In genomic region chr13:56438211-56439075, GRCm38 (mm10) we compare ENCODE assay signal across 8 mouse cellular contexts. TPM values are rescaled to one million over a fixed set of nuclear protein-coding genes. Genes with fewer than 3 reads are reported as not detected.
A peak's percentile ranks its signal among the peaks of the same experiment; 100 is the strongest.
DNase-seq lines count a peak whose midpoint lies in the region; ATAC-seq and TF ChIP-seq lines count a peak whose summit lies in the region.

TSS of gene Slc25a48 (plus strand) at chr13:56438355.

- H3K27ac ChIP-seq in forebrain, embryonic 14.5 days (ENCODE audit: low read depth, low read length): no peak within 1 kb of the TSS
- H3K27ac ChIP-seq in intestine, embryonic 16.5 days (ENCODE audit: low read length): no peak within 1 kb of the TSS
- no peak within 1 kb of the TSS for H3K27ac ChIP-seq in liver, embryonic 14.5 days
- no peak within 1 kb of the TSS for H3K27ac ChIP-seq in neural tube, embryonic 13.5 days (replicated peaks)
- H3K27ac ChIP-seq in cerebellum, adult 2 months (ENCODE audit: insufficient read depth, low read length): no peak within 1 kb of the TSS

- H3K36me3 ChIP-seq in forebrain, embryonic 14.5 days (ENCODE audit: control insufficient read depth, insufficient read depth, low read length): no peaks in the 10 kb centered on the region
- H3K36me3 ChIP-seq in intestine, embryonic 16.5 days (ENCODE audit: control insufficient read depth, insufficient read depth, low read length): no peaks in the 10 kb centered on the region
- no peaks in the 10 kb centered on the region for H3K36me3 ChIP-seq in liver, embryonic 14.5 days (replicated peaks; ENCODE audit: control insufficient read depth, insufficient read depth, low read depth)
- H3K36me3 ChIP-seq in neural tube, embryonic 13.5 days: no peaks in the 10 kb centered on the region

- H3K9ac ChIP-seq in forebrain, embryonic 14.5 days (ENCODE audit: low read length): no peak within 1 kb of the TSS
- peak within 1 kb of the TSS; percentile 57; the same call in 1 of the 2 replicates for H3K9ac ChIP-seq in intestine, embryonic 16.5 days (ENCODE audit: low read depth, low read length)
- H3K9ac ChIP-seq in liver, embryonic 14.5 days (replicated peaks): no peak within 1 kb of the TSS
- peak within 1 kb of the TSS; percentile 48; the same call in 1 of the 2 replicates for H3K9ac ChIP-seq in neural tube, embryonic 13.5 days

- H3K27me3 ChIP-seq in forebrain, embryonic 14.5 days (replicated peaks; ENCODE audit: control insufficient read depth, insufficient read depth, low read length): peaks cover 40% of the 10 kb centered on the region
- H3K27me3 ChIP-seq in intestine, embryonic 16.5 days (replicated peaks; ENCODE audit: control insufficient read depth, insufficient read depth, low read length): peaks cover 31% of the 10 kb centered on the region
- H3K27me3 ChIP-seq in liver, embryonic 14.5 days (ENCODE audit: control insufficient read depth, insufficient read depth, low read length): peaks cover 11% of the 10 kb centered on the region
- H3K27me3 ChIP-seq in neural tube, embryonic 13.5 days: peaks cover 73% of the 10 kb centered on the region
- H3K27me3 ChIP-seq in cerebellum, adult 2 months (ENCODE audit: control insufficient read depth, insufficient read depth, low read length): no peaks in the 10 kb centered on the region

- WGBS in forebrain, embryonic 14.5 days: 6% methylated on average over 51 of the region's 51 CpGs
- WGBS in intestine, embryonic 16.5 days: 2% methylated on average over 51 of the region's 51 CpGs
- 3% methylated on average over 51 of the region's 51 CpGs for WGBS in liver, embryonic 14.5 days (ENCODE audit: insufficient replicate concordance)
- WGBS in neural tube, embryonic 13.5 days: 4% methylated on average over 51 of the region's 51 CpGs
- WGBS in cerebellum, adult 2 months: 3% methylated on average over 51 of the region's 51 CpGs

- no peaks in the 10 kb centered on the region for H3K9me3 ChIP-seq in forebrain, embryonic 14.5 days (replicated peaks; ENCODE audit: control insufficient read depth, low read length)
- no peaks in the 10 kb centered on the region for H3K9me3 ChIP-seq in intestine, embryonic 16.5 days (ENCODE audit: control insufficient read depth, low read length)
- H3K9me3 ChIP-seq in liver, embryonic 14.5 days (ENCODE audit: control insufficient read depth, low read length): no peaks in the 10 kb centered on the region
- no peaks in the 10 kb centered on the region for H3K9me3 ChIP-seq in neural tube, embryonic 13.5 days

- TF ChIP-seq EP300 in liver, embryonic 14.5 days (IDR thresholded peaks at IDR 0.05; ENCODE audit: low read depth): no peak

- no peak for ATAC-seq in forebrain, embryonic 14.5 days
- peak; percentile 70 for ATAC-seq in intestine, embryonic 16.5 days
- peak; percentile 60; the same call in 1 of the 2 replicates for ATAC-seq in liver, embryonic 14.5 days (ENCODE audit: insufficient read depth)
- ATAC-seq in neural tube, embryonic 13.5 days (ENCODE audit: low read depth): no peak

- TF ChIP-seq CTCF in liver, embryonic 14.5 days (IDR thresholded peaks at IDR 0.05; ENCODE audit: low read depth): no peak
- TF ChIP-seq CTCF in cerebellum, adult 2 months (IDR thresholded peaks at IDR 0.05; ENCODE audit: borderline replicate concordance, insufficient read depth, low read depth, low read length): no peak

- peak within 1 kb of the TSS; percentile 47 for H3K4me2 ChIP-seq in forebrain, embryonic 14.5 days (ENCODE audit: low read length)
- peak within 1 kb of the TSS; percentile 80 for H3K4me2 ChIP-seq in intestine, embryonic 16.5 days (ENCODE audit: low read depth, low read length)
- peak within 1 kb of the TSS; percentile 31; the same call in 1 of the 2 replicates for H3K4me2 ChIP-seq in liver, embryonic 14.5 days (ENCODE audit: low read depth)
- H3K4me2 ChIP-seq in neural tube, embryonic 13.5 days: peak within 1 kb of the TSS; percentile 55

- TF ChIP-seq POLR2A in cerebellum, adult 2 months (IDR thresholded peaks at IDR 0.05; ENCODE audit: borderline replicate concordance, insufficient read depth, low read length): no peak

- peak; percentile 58 for DNase-seq in urinary bladder, adult 2 months (ENCODE audit: low spot score)
- DNase-seq in urinary bladder, postnatal 10 days (ENCODE audit: low spot score): no peak
- DNase-seq in forebrain, embryonic 14.5 days (ENCODE audit: low spot score): peak; percentile 23
- DNase-seq in liver, embryonic 14.5 days (ENCODE audit: low read depth in 3 of 3, low spot score in 3 of 3): peak in 1 of 3 experiments; percentile 9
- no peak for DNase-seq in left cerebral cortex, adult 9 months (ENCODE audit: low spot score in 2 of 2)
- no peak for DNase-seq in cerebellum, adult 2 months

- H3K4me3 ChIP-seq in forebrain, embryonic 14.5 days (ENCODE audit: low read depth, low read length): peak within 1 kb of the TSS; percentile 16
- H3K4me3 ChIP-seq in intestine, embryonic 16.5 days (ENCODE audit: low read length): peak within 1 kb of the TSS; percentile 50
- H3K4me3 ChIP-seq in liver, embryonic 14.5 days (ENCODE audit: insufficient read depth in 1 of 2, low read depth in 2 of 2, low read length in 2 of 2): peak within 1 kb of the TSS; percentile 41 to 42
- H3K4me3 ChIP-seq in neural tube, embryonic 13.5 days: peak within 1 kb of the TSS; percentile 31
- H3K4me3 ChIP-seq in cerebellum, adult 2 months (replicated peaks; ENCODE audit: insufficient read depth, low read depth, low read length): no peak within 1 kb of the TSS

- H3K4me1 ChIP-seq in forebrain, embryonic 14.5 days (ENCODE audit: control insufficient read depth, insufficient read depth, low read length): peaks cover 14% of the 10 kb centered on the region
- H3K4me1 ChIP-seq in intestine, embryonic 16.5 days (ENCODE audit: control insufficient read depth, insufficient read depth, low read length): 0 out of 2 replicates have a peak, but pooled peaks cover 5% of the 10 kb centered on the region
- no peaks in the 10 kb centered on the region for H3K4me1 ChIP-seq in liver, embryonic 14.5 days (replicated peaks; ENCODE audit: control insufficient read depth in 2 of 2, insufficient read depth in 2 of 2, low read length in 1 of 2)
- H3K4me1 ChIP-seq in neural tube, embryonic 13.5 days (replicated peaks): peaks cover 10% of the 10 kb centered on the region
- H3K4me1 ChIP-seq in cerebellum, adult 2 months (ENCODE audit: control insufficient read depth, insufficient read depth, low read length): no peaks in the 10 kb centered on the region

RNA-seq across cellular contexts. Expression of gene Slc25a48, which starts in this region (rescaled TPM):
- 14.9 and 17.7 TPM in 2 replicates for polyA plus RNA-seq in urinary bladder, adult 2 months (2012; rRNA removed)
- polyA plus RNA-seq in forebrain, embryonic 14.5 days (2014; fragmentation: Nextera tagmentation; extraction: Ambion mirVana): 0.06 TPM in 2 replicates
- polyA plus RNA-seq in intestine, embryonic 16.5 days (2015; fragmentation: Nextera tagmentation; extraction: Ambion mirVana): 0.06 TPM in 1 of 2 replicates, not detected in the other
- polyA plus RNA-seq in liver, embryonic 14.5 days (2012; rRNA removed): 0.67 and 0.74 TPM in 2 replicates
- 0.63 and 0.81 TPM in 2 replicates for polyA plus RNA-seq in liver, embryonic 14.5 days (2014; fragmentation: Nextera tagmentation; extraction: Ambion mirVana)
- not detected in 2 replicates for polyA plus RNA-seq in neural tube, embryonic 13.5 days (2015; fragmentation: Nextera tagmentation; extraction: Ambion mirVana)
- 0.11 and 0.34 TPM in 2 replicates for polyA plus RNA-seq in cerebellum, adult 2 months (2012; rRNA removed)

Comparison
In these comparisons a context has a peak if more than half of its experiments do, and no peak if none do; other contexts are left out.
1. Peak in DNase-seq, H3K4me3 ChIP-seq and H3K4me2 ChIP-seq in forebrain, embryonic 14.5 days; RNA of the gene not detected or under 1 TPM.
2. Peak in ATAC-seq, H3K4me3 ChIP-seq, H3K9ac ChIP-seq and H3K4me2 ChIP-seq in intestine, embryonic 16.5 days; RNA of the gene not detected or under 1 TPM.
3. Peak in ATAC-seq, H3K4me3 ChIP-seq and H3K4me2 ChIP-seq in liver, embryonic 14.5 days; RNA of the gene not detected or under 1 TPM.